Mouse (Mus musculus): ENCODE measurements around the gene Btbd35f5. TPM values are rescaled to one million over a fixed set of nuclear protein-coding genes. Genes with fewer than 3 reads are reported as not detected.

Btbd35f5 gene
- polyA plus RNA-seq (2021; fragmentation: Nextera tagmentation), result not detected in 2 replicates
- long read RNA-seq, experiment 1, result 0 reads
- long read RNA-seq, experiment 2, result 0 reads

GRCm38 (mm10) chrX:32973597-32973996 lies at the start of gene Btbd35f5:
Gene Btbd35f5, plus strand, starts transcription at chrX:32973897.

GRCm38 (mm10) chrX:32941468-32941867 lies 32.2 kb upstream of the Btbd35f5 start, which contains the start of gene Gm21789:
Gene Gm21789, plus strand, starts transcription at chrX:32941768.

Other genes starting within 250 kb of the Btbd35f5 start
- not detected in 2 replicates for gene Btbd35f21, start 247.8 kb upstream of the Btbd35f5 start, polyA plus RNA-seq (2021; fragmentation: Nextera tagmentation)
- not detected in 2 replicates for gene Btbd35f30, start 79.3 kb upstream of the Btbd35f5 start, polyA plus RNA-seq (2021; fragmentation: Nextera tagmentation)
- not detected in 2 replicates for gene Gm21789, start 32.1 kb upstream of the Btbd35f5 start, polyA plus RNA-seq (2021; fragmentation: Nextera tagmentation)